Mouse (Mus musculus) liver, embryonic 15.5 days (tissue): Measurements from ENCODE around the gene Ank2. TPM values are rescaled to one million over a fixed set of nuclear protein-coding genes. Genes with fewer than 3 reads are reported as not detected.

Experiments
- ATAC-seq: fragments of 200-750 bp; cut with Nextera tagmentation; 2 replicates; pipeline ENCODE4 v1.8.0; 2017; ENCODE audit warnings: moderate number of reproducible peaks, mild to moderate bottlenecking, moderate library complexity; ENCODE audit not compliant: insufficient read depth
- H3K27ac ChIP-seq: fragments of 300-500 bp; sonication (generic); replicated peaks from 2 replicates; pipeline ENCODE4 v1.5.1; 2015; ENCODE audit warnings: mild to moderate bottlenecking, inconsistent platforms
- H3K27me3 ChIP-seq: fragments of 300-500 bp; sonication (generic); 2 replicates; pipeline ENCODE4 v1.6.1; 2015; ENCODE audit warnings: mild to moderate bottlenecking, inconsistent platforms
- H3K36me3 ChIP-seq: fragments of 300-500 bp; sonication (generic); replicated peaks from 2 replicates; pipeline ENCODE4 v1.6.1; 2015; ENCODE audit warnings: moderate library complexity, mild to moderate bottlenecking, inconsistent platforms
- H3K4me1 ChIP-seq: fragments of 300-500 bp; sonication (generic); replicated peaks from 2 replicates; pipeline ENCODE4 v1.6.1; 2015; ENCODE audit warnings: inconsistent platforms
- H3K4me2 ChIP-seq: fragments of 300-500 bp; sonication (generic); 2 replicates; pipeline ENCODE4 v1.6.1; 2015; ENCODE audit warnings: moderate library complexity, mild to moderate bottlenecking, inconsistent platforms
- H3K4me3 ChIP-seq: fragments of 300-500 bp; sonication (generic); replicated peaks from 2 replicates; pipeline ENCODE4 v1.5.1; 2015; ENCODE audit warnings: mild to moderate bottlenecking, inconsistent platforms
- H3K9ac ChIP-seq: fragments of 300-500 bp; sonication (generic); 2 replicates; pipeline ENCODE4 v1.6.1; 2015; ENCODE audit warnings: moderate library complexity, mild to moderate bottlenecking, inconsistent platforms
- H3K9me3 ChIP-seq: fragments of 300-500 bp; sonication (generic); replicated peaks from 2 replicates; pipeline ENCODE4 v1.6.1; 2016; ENCODE audit warnings: inconsistent platforms
- WGBS: fragments of 180-500 bp; shearing (Covaris S2); methylation state at CpG from one replicate; pipeline ENCODE4 v1.1.7; 2015; ENCODE audit warnings: mixed read lengths; ENCODE audit not compliant: insufficient replicate concordance; 5-methylcytosine and 5-hydroxymethylcytosine counted together
- polyA plus RNA-seq: library from polyadenylated mRNA; unstranded; fragments of >200 nt; fragmentation: Nextera tagmentation; extraction: Ambion mirVana; gene quantifications from 2 replicates; pipeline ENCODE4 v1.2.1, GENCODE M21; 2015

The Ank2 gene
- polyA plus RNA-seq, 1 experiment from 2014 or later = 6.6 TPM

- 0 out of 2 replicates have a peak, but pooled peaks cover 3% of the 10 kb centered on the region for H3K27me3 ChIP-seq
- peak; percentile 54; the same call in 1 of the 2 replicates for ATAC-seq
- peak overlapping the region; percentile 59 for H3K4me2 ChIP-seq
- 2% methylated on average over 6 of the region's 6 CpGs for WGBS
- no peak overlapping the region for H3K9ac ChIP-seq
- peak overlapping the region; percentile 11; the same call in 1 of the 2 replicates for H3K27ac ChIP-seq
- peak overlapping the region; percentile 31 for H3K4me3 ChIP-seq
- peaks cover 31% of the 10 kb centered on the region for H3K4me1 ChIP-seq
- H3K9me3 ChIP-seq = no peaks in the 10 kb centered on the region
- no peaks in the 10 kb centered on the region for H3K36me3 ChIP-seq
Observed at GRCm38 (mm10) chr3:127458420-127458798, 40.7 kb downstream of the Ank2 start.

- Histone ChIP-seq H3K4me1 (peaks cover 31% of the 10 kb centered on the region), H3K27me3 (0 out of 2 replicates have a peak, but pooled peaks cover 3% of the 10 kb centered on the region), H3K4me3 (peak overlapping the region; percentile 31; the same call in 1 of the 2 replicates), H3K9ac (no peak overlapping the region), H3K27ac (peak overlapping the region; percentile 11; the same call in 1 of the 2 replicates), H3K4me2 (peak overlapping the region; percentile 59), H3K9me3 (no peaks in the 10 kb centered on the region), H3K36me3 (no peaks in the 10 kb centered on the region)
- WGBS = 29% methylated on average over 5 of the region's 5 CpGs
- no peak for ATAC-seq
Observed at GRCm38 (mm10) chr3:127457761-127458419, 41.3 kb downstream of the Ank2 start.

GRCm38 (mm10) chr3:127453738-127454137, 45.4 kb downstream of the Ank2 start:
- H3K36me3 ChIP-seq = no peaks in the 10 kb centered on the region
- no peak overlapping the region for H3K4me3 ChIP-seq
- no peak overlapping the region for H3K9ac ChIP-seq
- 72% methylated on average over 4 of the region's 4 CpGs for WGBS
- H3K27ac ChIP-seq = no peak overlapping the region
- H3K4me2 ChIP-seq = no peak overlapping the region
- peaks cover 9% of the 10 kb centered on the region for H3K4me1 ChIP-seq
- H3K9me3 ChIP-seq = no peaks in the 10 kb centered on the region
- no peaks in the 10 kb centered on the region for H3K27me3 ChIP-seq
- no peak for ATAC-seq

- H3K9me3 ChIP-seq = no peaks in the 10 kb centered on the region
- peaks cover 4% of the 10 kb centered on the region for H3K4me1 ChIP-seq
- no peak for ATAC-seq
- no peak overlapping the region for H3K9ac ChIP-seq
- 59% methylated on average over 6 of the region's 6 CpGs for WGBS
- H3K4me3 ChIP-seq = no peak overlapping the region
- no peaks in the 10 kb centered on the region for H3K36me3 ChIP-seq
- no peak overlapping the region for H3K4me2 ChIP-seq
- no peaks in the 10 kb centered on the region for H3K27me3 ChIP-seq
- no peak overlapping the region for H3K27ac ChIP-seq
Observed at GRCm38 (mm10) chr3:127453254-127453653, 45.9 kb downstream of the Ank2 start.

- Histone ChIP-seq H3K36me3 (no peaks in the 10 kb centered on the region), H3K4me3 (no peak overlapping the region), H3K9ac (no peak overlapping the region), H3K27me3 (no peaks in the 10 kb centered on the region), H3K4me1 (no peaks in the 10 kb centered on the region), H3K4me2 (no peak overlapping the region), H3K27ac (no peak overlapping the region), H3K9me3 (no peaks in the 10 kb centered on the region)
- 65% methylated on average over 13 of the region's 13 CpGs for WGBS
- ATAC-seq = no peak
Observed at GRCm38 (mm10) chr3:127452233-127452632, 46.9 kb downstream of the Ank2 start.

- 49% methylated on average over 9 of the region's 9 CpGs for WGBS
- Histone ChIP-seq H3K36me3 (no peaks in the 10 kb centered on the region), H3K4me3 (no peak overlapping the region), H3K9me3 (no peaks in the 10 kb centered on the region), H3K9ac (no peak overlapping the region), H3K27me3 (no peaks in the 10 kb centered on the region), H3K27ac (no peak overlapping the region), H3K4me2 (no peak overlapping the region), H3K4me1 (no peaks in the 10 kb centered on the region)
- ATAC-seq = no peak
Observed at GRCm38 (mm10) chr3:127451741-127452140, 47.4 kb downstream of the Ank2 start.

GRCm38 (mm10) chr3:127451070-127451469, 48.1 kb downstream of the Ank2 start:
- Histone ChIP-seq H3K27ac (no peak overlapping the region), H3K9ac (no peak overlapping the region), H3K4me1 (no peaks in the 10 kb centered on the region), H3K9me3 (no peaks in the 10 kb centered on the region), H3K4me3 (no peak overlapping the region), H3K36me3 (no peaks in the 10 kb centered on the region), H3K27me3 (no peaks in the 10 kb centered on the region), H3K4me2 (no peak overlapping the region)
- ATAC-seq = no peak
- 4% methylated on average over 3 of the region's 3 CpGs for WGBS

GRCm38 (mm10) chr3:127446173-127446572, 53.0 kb downstream of the Ank2 start:
- Histone ChIP-seq H3K4me1 (no peaks in the 10 kb centered on the region), H3K36me3 (no peaks in the 10 kb centered on the region), H3K4me3 (no peak overlapping the region), H3K4me2 (no peak overlapping the region), H3K9me3 (no peaks in the 10 kb centered on the region), H3K27me3 (no peaks in the 10 kb centered on the region), H3K9ac (no peak overlapping the region), H3K27ac (no peak overlapping the region)
- no peak for ATAC-seq
- 33% methylated on average over 5 of the region's 5 CpGs for WGBS

GRCm38 (mm10) chr3:127433291-127433690, 65.9 kb downstream of the Ank2 start:
- H3K4me1 ChIP-seq = no peaks in the 10 kb centered on the region
- H3K9me3 ChIP-seq = no peaks in the 10 kb centered on the region
- ATAC-seq = no peak
- H3K9ac ChIP-seq = no peak overlapping the region
- H3K36me3 ChIP-seq = no peaks in the 10 kb centered on the region
- no peak overlapping the region for H3K27ac ChIP-seq
- no peak overlapping the region for H3K4me2 ChIP-seq
- 54% methylated on average over 3 of the region's 3 CpGs for WGBS
- H3K4me3 ChIP-seq = no peak overlapping the region
- H3K27me3 ChIP-seq = no peaks in the 10 kb centered on the region

GRCm38 (mm10) chr3:127429866-127430265, 69.3 kb downstream of the Ank2 start:
- no peaks in the 10 kb centered on the region for H3K27me3 ChIP-seq
- H3K4me2 ChIP-seq = no peak overlapping the region
- no peaks in the 10 kb centered on the region for H3K4me1 ChIP-seq
- ATAC-seq = no peak
- no peak overlapping the region for H3K27ac ChIP-seq
- 35% methylated on average over 13 of the region's 13 CpGs for WGBS
- no peak overlapping the region for H3K4me3 ChIP-seq
- H3K36me3 ChIP-seq = no peaks in the 10 kb centered on the region
- H3K9ac ChIP-seq = no peak overlapping the region
- H3K9me3 ChIP-seq = no peaks in the 10 kb centered on the region

GRCm38 (mm10) chr3:127428527-127428926, 70.6 kb downstream of the Ank2 start:
- H3K27me3 ChIP-seq = no peaks in the 10 kb centered on the region
- H3K4me3 ChIP-seq = no peak overlapping the region
- H3K9me3 ChIP-seq = no peaks in the 10 kb centered on the region
- ATAC-seq = no peak
- no peaks in the 10 kb centered on the region for H3K36me3 ChIP-seq
- 69% methylated on average over 3 of the region's 3 CpGs for WGBS
- no peak overlapping the region for H3K27ac ChIP-seq
- H3K4me2 ChIP-seq = no peak overlapping the region
- H3K9ac ChIP-seq = no peak overlapping the region
- no peaks in the 10 kb centered on the region for H3K4me1 ChIP-seq

GRCm38 (mm10) chr3:127416950-127417349, 82.2 kb downstream of the Ank2 start:
- Histone ChIP-seq H3K27me3 (no peaks in the 10 kb centered on the region; the same call in 1 of the 2 replicates), H3K4me1 (no peaks in the 10 kb centered on the region), H3K27ac (no peak overlapping the region), H3K4me2 (no peak overlapping the region), H3K36me3 (no peaks in the 10 kb centered on the region), H3K9ac (no peak overlapping the region), H3K9me3 (no peaks in the 10 kb centered on the region), H3K4me3 (no peak overlapping the region)
- WGBS = 66% methylated on average over 4 of the region's 4 CpGs
- no peak for ATAC-seq
